Mouse (Mus musculus) myocyte (in vitro differentiated cells): ENCODE data around the gene Adgrl2. TPM values are rescaled to one million over a fixed set of nuclear protein-coding genes. Genes with fewer than 3 reads are reported as not detected.

Experiments used
- H3K27me3 ChIP-seq: one replicate; pipeline ENCODE4 v1.6.1; 2011; ENCODE audit not compliant: control insufficient read depth, insufficient read depth, insufficient read length
- H3K36me3 ChIP-seq: one replicate; pipeline ENCODE4 v1.6.1; 2011; ENCODE audit not compliant: control insufficient read depth, insufficient read depth
- H3K4me2 ChIP-seq: one replicate; pipeline ENCODE4 v1.6.1; 2011; ENCODE audit warnings: low read depth, control low read depth
- H3K4me3 ChIP-seq: one replicate; pipeline ENCODE4 v1.5.1; 2011; ENCODE audit warnings: mild to moderate bottlenecking, control low read depth, moderate library complexity
- H3K79me2 ChIP-seq: one replicate; pipeline ENCODE4 v1.6.1; 2011; ENCODE audit not compliant: control insufficient read depth, insufficient read depth
- H3ac ChIP-seq: one replicate; pipeline ENCODE4 v1.6.1; 2011; ENCODE audit not compliant: control insufficient read depth, insufficient read length
- CEBPB ChIP-seq: IDR thresholded peaks from 2 replicates; pipeline ENCODE4 v1.6.1; 2011; ENCODE audit warnings: mild to moderate bottlenecking, moderate library complexity; ENCODE audit not compliant: poor library complexity, insufficient read depth, severe bottlenecking
- E2F4 ChIP-seq: IDR thresholded peaks from one replicate; pipeline ENCODE4 v1.6.1; 2011; ENCODE audit warnings: mild to moderate bottlenecking, control low read depth, moderate library complexity; ENCODE audit not compliant: insufficient read depth
- MAX ChIP-seq: IDR thresholded peaks from one replicate; pipeline ENCODE4 v1.6.1; 2011; ENCODE audit warnings: low read depth, mild to moderate bottlenecking, control low read depth
- MYOD1 ChIP-seq, 3 experiments: IDR thresholded peaks; one replicate each; pipeline ENCODE4 v1.6.1; 2011; ENCODE audit warnings: control low read depth in 2 of 3, low read depth in 2 of 3, mild to moderate bottlenecking in 2 of 3, moderate library complexity in 1 of 3; ENCODE audit not compliant: insufficient read length in 2 of 3, control insufficient read depth in 1 of 3
- MYOG ChIP-seq, 3 experiments: IDR thresholded peaks; one replicate each; pipeline ENCODE4 v1.6.1; 2011; ENCODE audit warnings: control low read depth in 2 of 3, low read depth in 2 of 3, mild to moderate bottlenecking in 2 of 3; ENCODE audit not compliant: insufficient read length in 2 of 3, control insufficient read depth in 1 of 3, insufficient read depth in 1 of 3
- POLR2A ChIP-seq: IDR thresholded peaks from one replicate; pipeline ENCODE4 v1.6.1; 2011; ENCODE audit warnings: low read depth, mild to moderate bottlenecking, control low read depth, moderate library complexity; ENCODE audit not compliant: insufficient read length
- POLR2AphosphoS2 ChIP-seq: IDR thresholded peaks from one replicate; pipeline ENCODE4 v1.6.1; 2011; ENCODE audit warnings: low read depth, control low read depth; ENCODE audit not compliant: insufficient read length
- REST ChIP-seq: IDR thresholded peaks from one replicate; pipeline ENCODE4 v1.6.1; 2011; ENCODE audit warnings: mild to moderate bottlenecking, control low read depth, moderate library complexity; ENCODE audit not compliant: insufficient read depth, insufficient read length
- SRF ChIP-seq: IDR thresholded peaks from one replicate; pipeline ENCODE4 v1.6.1; 2011; ENCODE audit warnings: low read depth; ENCODE audit not compliant: control insufficient read depth, insufficient read length
- TCF12 ChIP-seq: IDR thresholded peaks from one replicate; pipeline ENCODE4 v1.6.1; 2011; ENCODE audit warnings: mild to moderate bottlenecking, control low read depth; ENCODE audit not compliant: poor library complexity, insufficient read depth, severe bottlenecking
- TCF3 ChIP-seq: IDR thresholded peaks from one replicate; pipeline ENCODE4 v1.6.1; 2011; ENCODE audit warnings: low read depth, control low read depth; ENCODE audit not compliant: insufficient read length
- USF1 ChIP-seq: IDR thresholded peaks from one replicate; pipeline ENCODE4 v1.6.1; 2011; ENCODE audit warnings: low read depth, mild to moderate bottlenecking, control low read depth, moderate library complexity
- polyA plus RNA-seq: library from polyadenylated mRNA; unstranded; fragments of >200 nt; fragmentation: generic; extraction: Trizol; gene quantifications from one replicate; pipeline ENCODE4 v1.2.1, GENCODE M21; 2012; ENCODE audit warnings: missing spikeins

The Adgrl2 gene
- polyA plus RNA-seq, 1 experiment, result 11.7 TPM

DNA sequence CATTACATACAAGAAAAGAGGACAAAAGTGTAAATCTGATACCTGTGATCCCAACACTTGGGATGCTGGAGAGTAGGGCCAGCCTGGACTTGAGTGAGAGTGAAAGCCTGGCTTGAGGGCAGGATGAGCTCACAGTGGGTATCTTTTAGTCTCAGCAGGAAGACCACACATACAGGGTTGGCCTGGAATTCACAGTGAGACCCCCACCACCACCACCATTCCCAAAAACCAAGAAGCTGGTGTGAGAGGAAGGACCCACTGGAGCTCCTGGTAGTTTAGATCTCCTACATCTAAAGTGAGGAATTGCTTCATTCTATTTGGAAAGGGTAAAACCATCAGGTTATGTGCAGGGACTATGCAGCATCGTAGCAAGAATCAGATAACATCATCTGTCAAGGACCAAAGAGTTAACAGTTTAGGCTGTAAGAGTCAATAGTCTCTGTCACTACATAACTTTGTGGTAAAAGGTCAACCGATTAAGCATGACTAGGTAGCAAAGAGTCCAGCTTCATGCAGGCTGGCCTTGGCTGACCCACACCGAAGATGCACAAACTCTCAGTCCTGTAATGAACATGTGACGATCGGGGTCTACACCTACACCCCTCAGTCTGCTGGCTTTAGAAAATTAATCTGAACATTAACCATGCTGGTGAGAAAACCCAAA, 26.8 kb downstream of the Adgrl2 start:
- TF ChIP-seq SRF (no peak), REST (no peak), CEBPB (no peak), MAX (no peak), E2F4 (no peak), TCF3 (no peak), MYOD1 (IDR thresholded peaks at IDR 0.05; ENCODE audit: control insufficient read depth in 1 of 3, insufficient read length in 2 of 3, low read depth in 2 of 3) (no peak), POLR2A (no peak), POLR2AphosphoS2 (no peak), MYOG (IDR thresholded peaks at IDR 0.05; ENCODE audit: control insufficient read depth in 1 of 3, insufficient read depth in 1 of 3, insufficient read length in 2 of 3, low read depth in 2 of 3) (no peak), USF1 (no peak), TCF12 (no peak)

DNA sequence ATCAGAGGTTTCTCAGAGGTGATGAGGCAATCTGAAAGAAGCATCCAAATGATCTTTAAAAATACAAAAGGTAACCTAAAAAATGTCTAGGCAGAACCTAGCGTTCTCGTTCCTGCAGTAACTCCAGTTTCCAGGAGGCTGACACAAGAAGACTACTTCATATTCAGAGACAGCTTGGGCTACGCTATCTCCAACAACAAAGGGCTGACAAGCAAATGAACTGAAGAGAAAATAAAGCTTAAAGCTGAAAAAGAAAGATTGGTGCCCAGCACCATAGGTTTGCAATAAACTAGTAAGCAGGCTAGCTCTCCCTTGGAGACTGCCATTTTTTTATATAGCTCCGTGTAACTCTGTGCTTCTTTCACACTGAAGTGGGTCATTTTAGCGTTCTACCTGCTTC, 28.7 kb downstream of the Adgrl2 start:
- H3K4me2 ChIP-seq, result no peak overlapping the region
- peaks cover 41% of the 10 kb centered on the region for H3K79me2 ChIP-seq
- H3K36me3 ChIP-seq, result no peaks in the 10 kb centered on the region
- no peak overlapping the region for H3K4me3 ChIP-seq
- H3ac ChIP-seq, result no peak overlapping the region
- TF ChIP-seq USF1 (no peak), E2F4 (no peak), CEBPB (no peak), MAX (no peak), POLR2AphosphoS2 (no peak), TCF12 (no peak), MYOG (IDR thresholded peaks at IDR 0.05; ENCODE audit: control insufficient read depth in 1 of 3, insufficient read depth in 1 of 3, insufficient read length in 2 of 3, low read depth in 2 of 3) (no peak), POLR2A (no peak), MYOD1 (IDR thresholded peaks at IDR 0.05; ENCODE audit: control insufficient read depth in 1 of 3, insufficient read length in 2 of 3, low read depth in 2 of 3) (no peak), SRF (no peak), TCF3 (no peak), REST (no peak)
- H3K27me3 ChIP-seq, result no peaks in the 10 kb centered on the region

More for the DNA sequence above, 26.8 kb downstream of the Adgrl2 start:
- H3K27me3 ChIP-seq, result no peaks in the 10 kb centered on the region
- H3K4me2 ChIP-seq, result no peak overlapping the region
- H3ac ChIP-seq, result no peak overlapping the region
- H3K4me3 ChIP-seq, result no peak overlapping the region
- peaks cover 44% of the 10 kb centered on the region for H3K79me2 ChIP-seq
- no peaks in the 10 kb centered on the region for H3K36me3 ChIP-seq

- H3K36me3 ChIP-seq, result no peaks in the 10 kb centered on the region
- H3K4me3 ChIP-seq, result no peak overlapping the region
- H3ac ChIP-seq, result no peak overlapping the region
- no peaks in the 10 kb centered on the region for H3K27me3 ChIP-seq
- no peak overlapping the region for H3K4me2 ChIP-seq
- H3K79me2 ChIP-seq, result peaks cover 43% of the 10 kb centered on the region
- TF ChIP-seq MAX (no peak), POLR2A (no peak), POLR2AphosphoS2 (no peak), CEBPB (no peak), USF1 (no peak), MYOD1 (IDR thresholded peaks at IDR 0.05; ENCODE audit: control insufficient read depth in 1 of 3, insufficient read length in 2 of 3, low read depth in 2 of 3) (no peak), TCF3 (no peak), TCF12 (no peak), SRF (no peak), REST (no peak), MYOG (IDR thresholded peaks at IDR 0.05; ENCODE audit: control insufficient read depth in 1 of 3, insufficient read depth in 1 of 3, insufficient read length in 2 of 3, low read depth in 2 of 3) (no peak), E2F4 (no peak)
Measured at GRCm38 (mm10) chr3:148960751-148961289, 29.5 kb downstream of the Adgrl2 start.

DNA sequence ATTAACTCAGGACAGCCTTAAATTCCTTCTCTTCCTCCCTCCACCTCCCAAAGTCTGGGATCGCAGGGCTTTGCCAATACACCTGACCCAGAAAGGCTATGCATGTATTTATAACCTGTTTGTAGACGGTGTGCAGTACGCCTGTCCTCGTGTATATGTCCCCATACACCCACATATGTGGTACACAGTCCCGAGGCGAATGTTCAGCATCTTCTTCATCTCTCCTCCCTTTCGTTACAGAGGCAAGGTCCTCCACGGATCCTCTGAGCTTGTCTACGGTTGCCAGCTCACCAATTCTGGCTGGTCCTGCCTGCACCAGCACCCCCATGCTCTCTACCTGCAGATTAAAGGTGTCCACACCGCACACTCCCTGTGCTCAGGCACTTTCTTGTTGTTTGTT, 30.1 kb downstream of the Adgrl2 start:
- Histone ChIP-seq H3K4me3 (no peak overlapping the region), H3K4me2 (no peak overlapping the region), H3K36me3 (no peaks in the 10 kb centered on the region), H3K79me2 (peaks cover 41% of the 10 kb centered on the region), H3ac (no peak overlapping the region), H3K27me3 (no peaks in the 10 kb centered on the region)
- no peak for TF ChIP-seq TCF3
- TF ChIP-seq POLR2AphosphoS2, result no peak
- TF ChIP-seq MAX, result no peak
- TF ChIP-seq MYOD1 (IDR thresholded peaks at IDR 0.05; ENCODE audit: control insufficient read depth in 1 of 3, insufficient read length in 2 of 3, low read depth in 2 of 3), result no peak
- TF ChIP-seq E2F4, result no peak
- no peak for TF ChIP-seq CEBPB
